Comparison of ENCODE assay signal across 12 mouse cellular contexts in genomic region chr7:137297594-137298381, GRCm38 (mm10). TPM values are rescaled to one million over a fixed set of nuclear protein-coding genes. Genes with fewer than 3 reads are reported as not detected.
DNase-seq lines count a peak whose midpoint lies in the region; ATAC-seq and TF ChIP-seq lines count a peak whose summit lies in the region.
"Had no signal": no experiment of that assay in that cellular context is flagged by ENCODE, and none has a peak within 500 bp of the region (broad histone marks: within the 10 kb centered on the region; RNA-seq: fewer than 3 reads in every experiment).

No protein-coding gene starts in this region.

- peak in 1 of 2 experiments; percentile 50 for DNase-seq in heart, adult 2 months
- peak; percentile 75 for DNase-seq in embryonic facial prominence, embryonic 11.5 days (ENCODE audit: low spot score)
- peak; percentile 76 for DNase-seq in limb, embryonic 10.5 days (ENCODE audit: low spot score)
- no peak for DNase-seq in lung, postnatal 4 days
- DNase-seq in lung, adult 18-20 months: no peak
- DNase-seq: thymus, postnatal 4 days had no signal

- no peaks in the 10 kb centered on the region for H3K79me2 ChIP-seq in heart, adult 2 months (replicated peaks; ENCODE audit: control insufficient read depth, insufficient read depth, low read length)

- H3K9me3 ChIP-seq in heart, embryonic 12.5 days (replicated peaks): no peaks in the 10 kb centered on the region
- no peaks in the 10 kb centered on the region for H3K9me3 ChIP-seq in embryonic facial prominence, embryonic 11.5 days (replicated peaks; ENCODE audit: control insufficient read depth, low read length)
- H3K9me3 ChIP-seq in limb, embryonic 10.5 days (replicated peaks): no peaks in the 10 kb centered on the region
- no peaks in the 10 kb centered on the region for H3K9me3 ChIP-seq in neural tube, embryonic 13.5 days
- no peaks in the 10 kb centered on the region for H3K9me3 ChIP-seq in forebrain, embryonic 15.5 days
- H3K9me3 ChIP-seq: heart, embryonic 10.5 days; megakaryocyte, embryonic 14.5 days had no signal

- peaks cover 23% of the 10 kb centered on the region for H3K4me1 ChIP-seq in heart, adult 2 months (ENCODE audit: control insufficient read depth, insufficient read depth, low read length)
- H3K4me1 ChIP-seq in heart, embryonic 12.5 days (replicated peaks): peaks cover 15% of the 10 kb centered on the region
- H3K4me1 ChIP-seq in embryonic facial prominence, embryonic 11.5 days (ENCODE audit: control insufficient read depth, insufficient read depth, low read length): peaks cover 16% of the 10 kb centered on the region
- peaks cover 88% of the 10 kb centered on the region for H3K4me1 ChIP-seq in limb, embryonic 10.5 days
- peaks cover 97% of the 10 kb centered on the region for H3K4me1 ChIP-seq in neural tube, embryonic 13.5 days (replicated peaks)
- peaks cover 16% of the 10 kb centered on the region for H3K4me1 ChIP-seq in forebrain, embryonic 15.5 days
- H3K4me1 ChIP-seq: megakaryocyte, embryonic 14.5 days had no signal

- no peak for ATAC-seq in heart, embryonic 12.5 days (ENCODE audit: insufficient number of reproducible peaks, low FRiP score)
- ATAC-seq in embryonic facial prominence, embryonic 11.5 days (replicated peaks; ENCODE audit: insufficient number of reproducible peaks, low FRiP score, low TSS enrichment, low read depth): no peak
- ATAC-seq in neural tube, embryonic 13.5 days (ENCODE audit: low read depth): peak; percentile 12; the same call in 1 of the 2 replicates
- ATAC-seq in forebrain, embryonic 15.5 days (replicated peaks): no peak

- intact Hi-C loops in heart, adult 2 months (cut with DNase I): loop anchor here (5.0 kb wide), 1 partner anchor 50 kb away; no protein-coding TSS in a partner anchor

- WGBS in heart, adult 2 months: 55% methylated on average over 24 of the region's 24 CpGs
- 67% methylated on average over 24 of the region's 24 CpGs for WGBS in heart, embryonic 12.5 days
- 38% methylated on average over 24 of the region's 24 CpGs for WGBS in embryonic facial prominence, embryonic 11.5 days
- 28% methylated on average over 24 of the region's 24 CpGs for WGBS in limb, embryonic 10.5 days
- WGBS in neural tube, embryonic 13.5 days: 34% methylated on average over 24 of the region's 24 CpGs
- WGBS in forebrain, embryonic 15.5 days: 81% methylated on average over 24 of the region's 24 CpGs

- TF ChIP-seq EP300 in heart, adult 2 months (IDR thresholded peaks at IDR 0.05; ENCODE audit: insufficient read depth, low read depth, low read length): no peak

- H3K27ac ChIP-seq in heart, adult 2 months: peak overlapping the region; percentile 58
- H3K27ac ChIP-seq in heart, embryonic 12.5 days (ENCODE audit: poor library complexity, severe bottlenecking): no peak overlapping the region
- no peak overlapping the region for H3K27ac ChIP-seq in embryonic facial prominence, embryonic 11.5 days (replicated peaks; ENCODE audit: low read depth, low read length)
- H3K27ac ChIP-seq in limb, embryonic 10.5 days: peak overlapping the region; percentile 79
- peak overlapping the region; percentile 79 for H3K27ac ChIP-seq in neural tube, embryonic 13.5 days (replicated peaks)
- no peak overlapping the region for H3K27ac ChIP-seq in forebrain, embryonic 15.5 days (replicated peaks)
- H3K27ac ChIP-seq: heart, embryonic 10.5 days had no signal

- peaks cover 2% of the 10 kb centered on the region; the same call in 1 of the 2 replicates for H3K36me3 ChIP-seq in heart, adult 2 months (ENCODE audit: control insufficient read depth, insufficient read depth, low read length)
- H3K36me3 ChIP-seq in heart, embryonic 12.5 days: no peaks in the 10 kb centered on the region
- H3K36me3 ChIP-seq in embryonic facial prominence, embryonic 11.5 days (replicated peaks; ENCODE audit: control insufficient read depth, insufficient read depth, low read depth, low read length): no peaks in the 10 kb centered on the region
- H3K36me3 ChIP-seq in limb, embryonic 10.5 days: 0 out of 2 replicates have a peak, but pooled peaks cover 2% of the 10 kb centered on the region
- peaks cover 20% of the 10 kb centered on the region for H3K36me3 ChIP-seq in neural tube, embryonic 13.5 days
- no peaks in the 10 kb centered on the region for H3K36me3 ChIP-seq in forebrain, embryonic 15.5 days
- H3K36me3 ChIP-seq: heart, embryonic 10.5 days had no signal

- H3K4me2 ChIP-seq in heart, embryonic 12.5 days: no peak overlapping the region
- no peak overlapping the region; the same call in 1 of the 2 replicates for H3K4me2 ChIP-seq in embryonic facial prominence, embryonic 11.5 days (ENCODE audit: low read depth, low read length)
- H3K4me2 ChIP-seq in neural tube, embryonic 13.5 days: peak overlapping the region; percentile 62
- no peak overlapping the region for H3K4me2 ChIP-seq in forebrain, embryonic 15.5 days (replicated peaks)

- no peak for TF ChIP-seq POLR2A in heart, adult 2 months (IDR thresholded peaks at IDR 0.05; ENCODE audit: insufficient read depth, low read depth, low read length)

- no peak for TF ChIP-seq CTCF in heart, adult 2 months (IDR thresholded peaks at IDR 0.05)

- no peak overlapping the region for H3K9ac ChIP-seq in heart, adult 2 months (ENCODE audit: low read depth, low read length)
- H3K9ac ChIP-seq in heart, embryonic 12.5 days: no peak overlapping the region
- H3K9ac ChIP-seq in embryonic facial prominence, embryonic 11.5 days (replicated peaks; ENCODE audit: low read length): no peak overlapping the region
- H3K9ac ChIP-seq in neural tube, embryonic 13.5 days: peak overlapping the region; percentile 56
- no peak overlapping the region for H3K9ac ChIP-seq in forebrain, embryonic 15.5 days (replicated peaks)

- no peak overlapping the region for H3K4me3 ChIP-seq in heart, adult 2 months
- H3K4me3 ChIP-seq in heart, embryonic 12.5 days: no peak overlapping the region
- H3K4me3 ChIP-seq in embryonic facial prominence, embryonic 11.5 days (ENCODE audit: low read depth, low read length): no peak overlapping the region
- H3K4me3 ChIP-seq in limb, embryonic 10.5 days: peak overlapping the region; percentile 30
- peak overlapping the region; percentile 8; the same call in 1 of the 2 replicates for H3K4me3 ChIP-seq in neural tube, embryonic 13.5 days
- no peak overlapping the region for H3K4me3 ChIP-seq in forebrain, embryonic 15.5 days
- H3K4me3 ChIP-seq: heart, embryonic 10.5 days; megakaryocyte, embryonic 14.5 days had no signal

- H3K27me3 ChIP-seq in heart, adult 2 months (ENCODE audit: control insufficient read depth, insufficient read depth, low read length): no peaks in the 10 kb centered on the region
- peaks cover 41% of the 10 kb centered on the region for H3K27me3 ChIP-seq in heart, embryonic 12.5 days (replicated peaks)
- no peaks in the 10 kb centered on the region for H3K27me3 ChIP-seq in embryonic facial prominence, embryonic 11.5 days (ENCODE audit: control insufficient read depth, insufficient read depth, low read length)
- H3K27me3 ChIP-seq in limb, embryonic 10.5 days (ENCODE audit: low read depth, poor library complexity, severe bottlenecking): peaks cover 45% of the 10 kb centered on the region
- H3K27me3 ChIP-seq in neural tube, embryonic 13.5 days: peaks cover 9% of the 10 kb centered on the region; the same call in 1 of the 2 replicates
- peaks cover 65% of the 10 kb centered on the region for H3K27me3 ChIP-seq in forebrain, embryonic 15.5 days

RNA-seq across cellular contexts. Expression of gene Ebf3, which starts 16.5 kb away (rescaled TPM):
- total RNA-seq in heart, adult 2 months (2021): 1 to 10 TPM; 6.1 to 7.5 TPM
- polyA plus RNA-seq in heart, adult 2 months (2012; rRNA removed): 5.0 and 6.0 TPM in 2 replicates
- 0.61 and 0.65 TPM in 2 replicates for polyA plus RNA-seq in heart, embryonic 12.5 days (2016; fragmentation: Nextera tagmentation; extraction: Ambion mirVana)
- polyA plus RNA-seq in embryonic facial prominence, embryonic 11.5 days (2014; fragmentation: Nextera tagmentation; extraction: Ambion mirVana): 7.2 and 7.9 TPM in 2 replicates
- polyA plus RNA-seq in limb, embryonic 10.5 days (2016; fragmentation: Nextera tagmentation; extraction: Ambion mirVana): 3.1 and 6.3 TPM in 2 replicates
- polyA plus RNA-seq in neural tube, embryonic 13.5 days (2015; fragmentation: Nextera tagmentation; extraction: Ambion mirVana): 23.9 and 24.1 TPM in 2 replicates
- polyA plus RNA-seq in forebrain, embryonic 15.5 days (2015; fragmentation: Nextera tagmentation; extraction: Ambion mirVana): 0.80 and 0.83 TPM in 2 replicates
- polyA plus RNA-seq: liver, embryonic 16.5 days had no signal

Comparison
In these comparisons a context has a peak if more than half of its experiments do, and no peak if none do; other contexts are left out.
1. H3K27ac ChIP-seq: peak in heart, adult 2 months (single experiment), limb, embryonic 10.5 days (single experiment) and neural tube, embryonic 13.5 days (single experiment); none in heart, embryonic 12.5 days (single experiment), embryonic facial prominence, embryonic 11.5 days (single experiment) and forebrain, embryonic 15.5 days (single experiment).
2. DNase-seq: peak in embryonic facial prominence, embryonic 11.5 days (single experiment) and limb, embryonic 10.5 days (single experiment); none in lung, postnatal 4 days (0 of 2) and lung, adult 18-20 months (0 of 2).
3. H3K4me3 ChIP-seq: peak in limb, embryonic 10.5 days (single experiment) and neural tube, embryonic 13.5 days (single experiment); none in heart, adult 2 months (single experiment), heart, embryonic 12.5 days (single experiment), embryonic facial prominence, embryonic 11.5 days (single experiment) and forebrain, embryonic 15.5 days (single experiment).